Mouse (Mus musculus): ENCODE results near the gene Tcap.
"Not testable (repeated sequence)": the region's sequence is repeated elsewhere in the genome, so short reads cannot be mapped to it uniquely, and the experiment has no call there.

Tcap gene

GRCm38 (mm10) chr11:98381651-98382050 is 2.0 kb upstream of the Tcap start:
- no peak for DNase-seq (ENCODE audit: low read depth, low spot score)

- DNase-seq (ENCODE audit: low read depth, low spot score), result not testable (repeated sequence)
Measured at GRCm38 (mm10) chr11:98382405-98382804, 1.2 kb upstream of the Tcap start.

- no peak for DNase-seq (ENCODE audit: low read depth, low spot score)
Measured at GRCm38 (mm10) chr11:98384216-98384615, 605 bp downstream of the Tcap start.

- no peak for DNase-seq (ENCODE audit: low read depth, low spot score)
Measured at GRCm38 (mm10) chr11:98384721-98385637, 1.4 kb downstream of the Tcap start.

GRCm38 (mm10) chr11:98385638-98386585 is 2.3 kb downstream of the Tcap start, which contains the start of gene Pnmt:
TSS of gene Pnmt (plus strand) at chr11:98386450.
- no peak for DNase-seq (ENCODE audit: low read depth, low spot score)

GRCm38 (mm10) chr11:98386596-98386995 is 3.0 kb downstream of the Tcap start:
- peak; percentile 43 for DNase-seq (ENCODE audit: low read depth, low spot score)

GRCm38 (mm10) chr11:98387056-98387577 is 3.5 kb downstream of the Tcap start:
- no peak for DNase-seq (ENCODE audit: low read depth, low spot score)

GRCm38 (mm10) chr11:98388282-98388681 is 4.7 kb downstream of the Tcap start:
- no peak for DNase-seq (ENCODE audit: low read depth, low spot score)

- no peak for DNase-seq (ENCODE audit: low read depth, low spot score)
Measured at GRCm38 (mm10) chr11:98389221-98389780, 5.7 kb downstream of the Tcap start.

- DNase-seq (ENCODE audit: low read depth, low spot score), result no peak
Measured at GRCm38 (mm10) chr11:98390141-98390540, 6.5 kb downstream of the Tcap start.

- DNase-seq (ENCODE audit: low read depth, low spot score), result no peak
Measured at GRCm38 (mm10) chr11:98392034-98392433, 8.4 kb downstream of the Tcap start.

GRCm38 (mm10) chr11:98392645-98393044 is 9.0 kb downstream of the Tcap start:
- no peak for DNase-seq (ENCODE audit: low read depth, low spot score)

GRCm38 (mm10) chr11:98393317-98393716 is 9.7 kb downstream of the Tcap start:
- no peak for DNase-seq (ENCODE audit: low read depth, low spot score)

- DNase-seq (ENCODE audit: low read depth, low spot score), result no peak
Measured at GRCm38 (mm10) chr11:98394301-98394700, 10.7 kb downstream of the Tcap start.

- no peak for DNase-seq (ENCODE audit: low read depth, low spot score)
Measured at GRCm38 (mm10) chr11:98395041-98395440, 11.4 kb downstream of the Tcap start.

GRCm38 (mm10) chr11:98397946-98398345 is 14.3 kb downstream of the Tcap start:
- no peak for DNase-seq (ENCODE audit: low read depth, low spot score)

- DNase-seq (ENCODE audit: low read depth, low spot score), result peak; percentile 96
Measured at GRCm38 (mm10) chr11:98400161-98400726, 16.6 kb downstream of the Tcap start, which contains the start of gene Pgap3. TSS of gene Pgap3 (minus strand) at chr11:98400490.

- no peak for DNase-seq (ENCODE audit: low read depth, low spot score)
Measured at GRCm38 (mm10) chr11:98400816-98401215, 17.2 kb downstream of the Tcap start.

- no peak for DNase-seq (ENCODE audit: low read depth, low spot score)
Measured at GRCm38 (mm10) chr11:98406621-98407020, 23.0 kb downstream of the Tcap start.

GRCm38 (mm10) chr11:98408872-98409271 is 25.3 kb downstream of the Tcap start:
- no peak for DNase-seq (ENCODE audit: low read depth, low spot score)

GRCm38 (mm10) chr11:98409341-98409822 is 25.8 kb downstream of the Tcap start:
- DNase-seq (ENCODE audit: low read depth, low spot score), result peak; percentile 51

All from ZHBTc4 (cell line).